Mouse (Mus musculus): ENCODE results near the gene Zfp280b. TPM values are rescaled to one million over a fixed set of nuclear protein-coding genes. Genes with fewer than 3 reads are reported as not detected.

The Zfp280b gene
- polyA plus RNA-seq, 1 experiment from 2014 or later = 23.2 TPM

DNA sequence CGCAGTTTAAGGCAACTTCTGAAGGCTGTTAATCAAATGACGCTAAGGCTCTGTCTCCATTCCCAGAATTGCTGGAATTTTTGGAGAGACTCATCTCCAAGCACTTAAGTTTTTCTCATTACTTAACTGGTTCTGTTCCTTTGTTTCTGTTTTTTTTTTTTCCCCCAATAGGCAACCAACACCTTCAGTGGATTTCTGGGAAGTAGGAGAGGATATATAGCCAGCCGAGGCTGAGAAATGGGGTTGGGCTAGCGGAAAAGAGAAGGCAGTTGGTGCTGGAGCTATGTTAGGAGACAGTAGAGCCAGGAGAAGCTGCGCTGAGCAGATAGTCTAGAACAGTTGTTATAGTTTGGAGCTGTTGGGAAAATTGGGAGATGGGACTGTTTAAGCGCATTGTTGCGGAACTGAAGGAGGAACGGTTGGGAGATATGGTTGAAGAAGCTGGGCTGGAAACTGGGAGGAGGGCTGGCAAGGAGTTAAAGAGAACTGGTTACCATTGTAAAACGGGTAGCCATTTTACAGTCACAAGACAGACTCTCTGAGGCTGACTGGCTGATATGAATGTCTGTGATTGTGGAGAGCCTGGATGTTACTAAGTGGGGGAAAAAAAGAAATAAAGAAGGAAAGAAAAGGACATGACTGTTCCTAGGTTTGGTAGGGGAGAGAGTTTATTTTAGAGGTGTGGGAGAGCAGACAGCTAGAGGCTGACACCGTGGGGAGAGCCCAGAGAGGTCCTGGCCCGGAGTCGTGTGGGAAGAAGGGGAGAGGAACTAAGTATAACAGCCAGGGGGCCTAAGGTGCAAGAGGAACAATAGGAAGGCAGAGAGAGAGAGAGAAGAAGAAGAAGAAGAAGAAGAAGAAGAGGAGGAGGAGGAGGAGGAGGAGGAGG, 5.1 kb upstream of the Zfp280b start:
- ATAC-seq (ENCODE audit: insufficient number of reproducible peaks, insufficient read depth, low FRiP score, low read depth) = no peak
- Histone ChIP-seq H3K9ac (replicated peaks; ENCODE audit: low read depth, low read length) (no peak overlapping the region), H3K9me3 (ENCODE audit: control insufficient read depth, low read depth, low read length) (no peaks in the 10 kb centered on the region), H3K4me1 (ENCODE audit: control insufficient read depth, insufficient read depth, low read length) (0 out of 2 replicates have a peak, but pooled peaks cover 3% of the 10 kb centered on the region), H3K4me2 (replicated peaks; ENCODE audit: low read depth, low read length) (no peak overlapping the region), H3K27me3 (ENCODE audit: control insufficient read depth, insufficient read depth, low read length) (no peaks in the 10 kb centered on the region), H3K36me3 (ENCODE audit: control insufficient read depth, insufficient read depth, low read length) (no peaks in the 10 kb centered on the region), H3K4me3 (ENCODE audit: low read depth, low read length) (no peak overlapping the region), H3K27ac (ENCODE audit: low read length) (no peak overlapping the region)
- whole genome bisulfite sequencing = 61% methylated on average over 12 of the region's 12 CpGs

DNA sequence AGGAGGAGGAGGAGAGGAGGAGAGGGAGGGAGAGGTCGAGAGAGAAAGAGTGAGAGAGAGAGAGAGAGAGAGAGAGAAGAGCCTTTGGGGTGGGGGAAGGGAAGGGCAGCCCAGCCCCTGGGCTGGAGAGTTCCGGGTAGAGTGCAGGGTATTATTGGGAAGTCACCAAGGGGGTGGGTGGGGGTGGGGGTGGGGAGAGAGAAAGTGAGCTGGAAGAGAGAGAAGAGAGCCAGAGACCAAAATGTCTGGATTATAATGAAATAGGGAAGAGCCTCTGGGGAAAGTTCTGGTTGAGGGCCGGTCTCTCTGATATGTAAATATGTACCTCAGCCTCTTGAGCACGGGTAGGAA, 4.5 kb upstream of the Zfp280b start:
- 0 out of 2 replicates have a peak, but pooled peaks cover 3% of the 10 kb centered on the region for H3K4me1 ChIP-seq (ENCODE audit: control insufficient read depth, insufficient read depth, low read length)
- no peaks in the 10 kb centered on the region for H3K27me3 ChIP-seq (ENCODE audit: control insufficient read depth, insufficient read depth, low read length)
- WGBS = 15% methylated on average over 4 of the region's 4 CpGs
- no peaks in the 10 kb centered on the region for H3K9me3 ChIP-seq (ENCODE audit: control insufficient read depth, low read depth, low read length)
- H3K4me3 ChIP-seq (ENCODE audit: low read depth, low read length) = no peak overlapping the region
- no peak for ATAC-seq (ENCODE audit: insufficient number of reproducible peaks, insufficient read depth, low FRiP score, low read depth)
- H3K4me2 ChIP-seq (replicated peaks; ENCODE audit: low read depth, low read length) = no peak overlapping the region
- H3K27ac ChIP-seq (ENCODE audit: low read length) = no peak overlapping the region
- no peak overlapping the region for H3K9ac ChIP-seq (replicated peaks; ENCODE audit: low read depth, low read length)
- no peaks in the 10 kb centered on the region for H3K36me3 ChIP-seq (ENCODE audit: control insufficient read depth, insufficient read depth, low read length)

DNA sequence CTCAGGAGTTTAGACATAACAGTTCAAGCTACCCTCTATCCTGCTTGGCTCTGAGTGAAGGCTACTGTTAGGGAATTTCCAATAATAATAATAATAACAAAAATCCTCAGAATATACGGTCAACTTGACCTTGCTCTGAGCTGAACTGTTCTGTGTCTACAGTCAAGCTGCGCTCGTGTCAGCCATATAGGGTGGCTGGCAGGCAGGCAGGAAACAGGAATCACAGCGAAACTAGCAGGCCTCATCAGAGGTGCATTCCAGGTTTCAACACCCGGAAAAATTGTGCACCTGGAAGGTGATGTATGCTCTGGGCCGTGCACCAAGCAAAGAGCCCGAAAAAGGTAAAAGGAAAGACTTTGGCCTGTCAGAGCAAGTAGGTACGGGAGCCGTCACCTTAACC, 4.1 kb upstream of the Zfp280b start:
- no peaks in the 10 kb centered on the region for H3K9me3 ChIP-seq (ENCODE audit: control insufficient read depth, low read depth, low read length)
- no peak overlapping the region for H3K4me3 ChIP-seq (ENCODE audit: low read depth, low read length)
- no peaks in the 10 kb centered on the region for H3K36me3 ChIP-seq (ENCODE audit: control insufficient read depth, insufficient read depth, low read length)
- H3K27ac ChIP-seq (ENCODE audit: low read length) = no peak overlapping the region
- 65% methylated on average over 9 of the region's 9 CpGs for WGBS
- ATAC-seq (ENCODE audit: insufficient number of reproducible peaks, insufficient read depth, low FRiP score, low read depth) = no peak
- 0 out of 2 replicates have a peak, but pooled peaks cover 5% of the 10 kb centered on the region for H3K4me1 ChIP-seq (ENCODE audit: control insufficient read depth, insufficient read depth, low read length)
- H3K4me2 ChIP-seq (replicated peaks; ENCODE audit: low read depth, low read length) = no peak overlapping the region
- H3K9ac ChIP-seq (replicated peaks; ENCODE audit: low read depth, low read length) = no peak overlapping the region
- no peaks in the 10 kb centered on the region for H3K27me3 ChIP-seq (ENCODE audit: control insufficient read depth, insufficient read depth, low read length)

DNA sequence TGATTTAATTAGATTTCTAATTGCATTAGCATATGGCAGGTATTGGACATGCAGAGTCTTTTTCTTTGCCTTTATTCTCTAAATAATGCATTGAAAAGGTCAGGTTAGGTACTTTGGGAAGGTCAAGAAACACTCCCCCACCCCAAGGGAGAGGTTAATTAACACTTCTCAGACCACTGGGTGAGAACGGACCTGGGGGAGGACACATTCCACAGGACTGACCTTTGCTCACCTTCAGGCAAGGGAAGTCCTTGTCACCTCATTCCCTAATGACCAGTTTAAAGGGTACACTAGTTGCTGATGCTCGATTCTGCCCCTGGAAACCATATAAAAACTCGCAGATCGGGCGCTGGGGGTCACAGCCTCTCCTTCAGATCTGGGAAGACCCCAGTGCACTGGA, 3.2 kb upstream of the Zfp280b start:
- Histone ChIP-seq H3K36me3 (ENCODE audit: control insufficient read depth, insufficient read depth, low read length) (no peaks in the 10 kb centered on the region; the same call in 1 of the 2 replicates), H3K4me2 (replicated peaks; ENCODE audit: low read depth, low read length) (no peak overlapping the region), H3K9me3 (ENCODE audit: control insufficient read depth, low read depth, low read length) (no peaks in the 10 kb centered on the region), H3K27ac (ENCODE audit: low read length) (no peak overlapping the region), H3K27me3 (ENCODE audit: control insufficient read depth, insufficient read depth, low read length) (no peaks in the 10 kb centered on the region), H3K9ac (replicated peaks; ENCODE audit: low read depth, low read length) (no peak overlapping the region), H3K4me3 (ENCODE audit: low read depth, low read length) (no peak overlapping the region), H3K4me1 (ENCODE audit: control insufficient read depth, insufficient read depth, low read length) (0 out of 2 replicates have a peak, but pooled peaks cover 5% of the 10 kb centered on the region)
- WGBS = 73% methylated on average over 5 of the region's 5 CpGs
- ATAC-seq (ENCODE audit: insufficient number of reproducible peaks, insufficient read depth, low FRiP score, low read depth) = no peak

DNA sequence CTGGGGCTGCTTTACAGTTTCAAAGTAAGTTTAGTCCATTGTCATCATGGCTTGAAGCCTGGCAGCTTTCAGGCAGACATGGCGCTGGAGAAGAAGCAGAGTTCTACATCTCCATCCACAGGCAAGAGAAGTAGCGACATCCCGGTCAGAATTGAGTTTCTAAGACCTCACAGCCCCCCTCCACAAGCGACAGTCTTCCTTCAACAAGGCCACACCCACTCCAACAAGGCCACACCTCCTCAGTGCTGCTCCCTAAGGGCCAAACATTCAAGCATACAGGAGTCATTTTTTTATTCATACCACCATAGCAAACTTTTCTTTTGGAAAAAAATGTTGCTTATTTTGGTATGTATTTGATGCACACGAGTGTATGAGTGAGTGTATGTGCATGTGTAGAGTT, 2.0 kb upstream of the Zfp280b start:
- Histone ChIP-seq H3K9me3 (ENCODE audit: control insufficient read depth, low read depth, low read length) (no peaks in the 10 kb centered on the region), H3K4me3 (ENCODE audit: low read depth, low read length) (no peak overlapping the region), H3K27me3 (ENCODE audit: control insufficient read depth, insufficient read depth, low read length) (no peaks in the 10 kb centered on the region), H3K36me3 (ENCODE audit: control insufficient read depth, insufficient read depth, low read length) (no peaks in the 10 kb centered on the region; the same call in 1 of the 2 replicates), H3K27ac (ENCODE audit: low read length) (no peak overlapping the region), H3K9ac (replicated peaks; ENCODE audit: low read depth, low read length) (no peak overlapping the region), H3K4me2 (replicated peaks; ENCODE audit: low read depth, low read length) (no peak overlapping the region), H3K4me1 (ENCODE audit: control insufficient read depth, insufficient read depth, low read length) (0 out of 2 replicates have a peak, but pooled peaks cover 5% of the 10 kb centered on the region)
- 72% methylated on average over 5 of the region's 5 CpGs for WGBS
- no peak for ATAC-seq (ENCODE audit: insufficient number of reproducible peaks, insufficient read depth, low FRiP score, low read depth)

DNA sequence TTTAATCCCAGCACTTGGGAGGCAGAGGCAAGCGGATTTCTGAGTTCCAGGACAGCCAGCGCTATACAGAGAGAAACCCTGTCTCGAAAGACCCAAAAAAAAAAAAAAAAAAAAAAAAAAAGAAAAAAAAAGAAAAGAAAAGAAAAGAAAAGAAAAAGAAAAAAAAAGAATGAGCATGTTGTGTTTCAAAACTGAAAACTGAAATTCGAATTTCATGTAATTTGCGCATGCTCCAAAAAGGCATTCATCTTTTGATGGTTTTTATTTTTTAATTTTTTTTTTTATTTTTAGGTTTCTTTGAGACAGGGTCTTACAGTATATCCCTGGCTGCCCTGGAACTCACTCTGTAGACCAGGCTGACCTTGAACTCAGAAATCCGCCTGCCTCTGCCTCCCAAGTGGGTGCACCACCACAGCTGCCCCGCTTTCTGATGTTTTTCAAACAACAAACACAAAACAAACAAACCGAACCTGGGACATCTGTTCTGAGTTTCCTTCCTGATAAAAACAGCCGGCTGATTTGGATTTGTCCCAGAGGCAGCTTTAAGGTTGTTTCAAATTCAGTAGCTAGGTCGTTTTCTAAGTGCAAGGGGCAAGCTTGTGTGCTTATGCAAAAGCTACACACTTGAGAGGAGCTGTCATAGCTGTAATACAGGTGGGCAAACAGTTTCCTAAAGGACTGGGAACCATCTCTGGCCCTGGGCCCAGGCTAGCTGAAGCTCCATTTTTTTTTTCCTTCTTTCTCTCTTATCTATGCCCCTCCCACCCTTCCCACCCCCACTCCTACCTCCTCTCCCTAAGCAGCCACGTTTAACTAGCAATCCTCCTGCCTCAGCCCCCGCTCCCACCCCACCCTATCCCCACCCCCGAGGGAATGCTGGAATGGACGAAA, 694 bp upstream of the Zfp280b start:
- H3K4me2 ChIP-seq (replicated peaks; ENCODE audit: low read depth, low read length) = peak overlapping the region; percentile 89
- H3K9me3 ChIP-seq (ENCODE audit: control insufficient read depth, low read depth, low read length) = no peaks in the 10 kb centered on the region
- 0 out of 2 replicates have a peak, but pooled peaks cover 5% of the 10 kb centered on the region for H3K4me1 ChIP-seq (ENCODE audit: control insufficient read depth, insufficient read depth, low read length)
- WGBS = 54% methylated on average over 14 of the region's 14 CpGs
- H3K27ac ChIP-seq (ENCODE audit: low read length) = peak overlapping the region; percentile 74; the same call in 1 of the 2 replicates
- peak overlapping the region; percentile 88 for H3K4me3 ChIP-seq (ENCODE audit: low read depth, low read length)
- no peaks in the 10 kb centered on the region for H3K27me3 ChIP-seq (ENCODE audit: control insufficient read depth, insufficient read depth, low read length)
- no peak overlapping the region for H3K9ac ChIP-seq (replicated peaks; ENCODE audit: low read depth, low read length)
- ATAC-seq (ENCODE audit: insufficient number of reproducible peaks, insufficient read depth, low FRiP score, low read depth) = peak; percentile 47; the same call in 1 of the 2 replicates
- no peaks in the 10 kb centered on the region; the same call in 1 of the 2 replicates for H3K36me3 ChIP-seq (ENCODE audit: control insufficient read depth, insufficient read depth, low read length)

DNA sequence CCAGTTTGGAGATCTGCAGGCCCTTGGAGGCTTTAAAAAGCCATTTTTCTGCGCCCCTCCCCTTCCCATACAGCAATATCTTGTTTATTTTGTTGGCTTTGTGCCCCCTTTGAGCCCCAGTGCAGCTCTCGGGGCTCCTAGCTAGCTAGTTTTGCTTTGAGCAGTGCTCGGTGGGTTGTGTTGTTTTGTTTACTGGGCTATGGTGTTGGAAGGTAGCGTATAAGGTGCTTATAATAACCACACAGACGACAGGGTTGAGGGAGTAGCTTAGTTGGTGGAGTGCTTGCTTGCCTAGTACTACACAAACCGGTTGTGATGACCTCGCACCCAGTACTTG, 637 bp downstream of the Zfp280b start:
- 0 out of 2 replicates have a peak, but pooled peaks cover 5% of the 10 kb centered on the region for H3K4me1 ChIP-seq (ENCODE audit: control insufficient read depth, insufficient read depth, low read length)
- no peak overlapping the region; the same call in 1 of the 2 replicates for H3K27ac ChIP-seq (ENCODE audit: low read length)
- peak overlapping the region; percentile 89 for H3K9ac ChIP-seq (replicated peaks; ENCODE audit: low read depth, low read length)
- peaks cover 7% of the 10 kb centered on the region for H3K36me3 ChIP-seq (ENCODE audit: control insufficient read depth, insufficient read depth, low read length)
- no peaks in the 10 kb centered on the region for H3K9me3 ChIP-seq (ENCODE audit: control insufficient read depth, low read depth, low read length)
- H3K4me3 ChIP-seq (ENCODE audit: low read depth, low read length) = peak overlapping the region; percentile 88
- peak overlapping the region; percentile 89 for H3K4me2 ChIP-seq (replicated peaks; ENCODE audit: low read depth, low read length)
- 16% methylated on average over 7 of the region's 7 CpGs for WGBS
- ATAC-seq (ENCODE audit: insufficient number of reproducible peaks, insufficient read depth, low FRiP score, low read depth) = no peak
- H3K27me3 ChIP-seq (ENCODE audit: control insufficient read depth, insufficient read depth, low read length) = no peaks in the 10 kb centered on the region

DNA sequence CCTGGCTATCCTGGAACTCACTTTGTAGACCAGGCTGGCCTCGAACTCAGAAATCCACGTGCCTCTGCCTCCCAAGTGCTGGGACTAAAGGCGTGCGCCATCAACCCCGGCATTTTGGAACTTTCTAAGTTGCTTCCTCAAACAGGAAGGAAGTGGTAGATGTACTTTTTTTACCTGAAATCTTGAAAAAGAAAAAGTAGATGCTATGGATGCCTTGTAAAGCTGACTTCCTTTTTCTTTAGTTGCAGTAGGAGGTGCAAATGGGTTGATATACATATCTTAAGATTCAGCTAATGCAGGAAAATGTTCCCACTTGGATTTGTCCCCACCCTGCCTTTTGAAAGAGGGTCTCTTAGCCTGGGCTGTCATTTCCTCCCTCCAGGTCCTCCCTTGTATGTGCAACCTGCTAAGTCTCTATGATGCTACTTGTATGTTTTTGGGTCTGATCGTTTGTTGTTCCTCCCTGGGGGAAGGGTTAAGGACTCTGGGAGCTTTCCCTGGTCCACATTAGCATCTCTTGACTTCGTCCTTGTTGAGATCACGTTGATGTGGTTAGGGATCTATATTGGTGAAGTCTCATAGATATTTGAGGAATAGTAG, 1.7 kb downstream of the Zfp280b start:
- Histone ChIP-seq H3K4me3 (ENCODE audit: low read depth, low read length) (no peak overlapping the region), H3K27ac (ENCODE audit: low read length) (no peak overlapping the region), H3K9ac (replicated peaks; ENCODE audit: low read depth, low read length) (no peak overlapping the region), H3K4me2 (replicated peaks; ENCODE audit: low read depth, low read length) (peak overlapping the region; percentile 89; the same call in 1 of the 2 replicates), H3K4me1 (ENCODE audit: control insufficient read depth, insufficient read depth, low read length) (0 out of 2 replicates have a peak, but pooled peaks cover 5% of the 10 kb centered on the region), H3K9me3 (ENCODE audit: control insufficient read depth, low read depth, low read length) (no peaks in the 10 kb centered on the region), H3K36me3 (ENCODE audit: control insufficient read depth, insufficient read depth, low read length) (peaks cover 17% of the 10 kb centered on the region), H3K27me3 (ENCODE audit: control insufficient read depth, insufficient read depth, low read length) (no peaks in the 10 kb centered on the region)
- 94% methylated on average over 8 of the region's 8 CpGs for WGBS
- ATAC-seq (ENCODE audit: insufficient number of reproducible peaks, insufficient read depth, low FRiP score, low read depth) = no peak
